Mouse (Mus musculus): ENCODE data around the gene Ppp1r2. TPM values are rescaled to one million over a fixed set of nuclear protein-coding genes. Genes with fewer than 3 reads are reported as not detected.

The Ppp1r2 gene
- total RNA-seq, 2 experiments from 2014 or later = 65.8 to 71.9 TPM

DNA sequence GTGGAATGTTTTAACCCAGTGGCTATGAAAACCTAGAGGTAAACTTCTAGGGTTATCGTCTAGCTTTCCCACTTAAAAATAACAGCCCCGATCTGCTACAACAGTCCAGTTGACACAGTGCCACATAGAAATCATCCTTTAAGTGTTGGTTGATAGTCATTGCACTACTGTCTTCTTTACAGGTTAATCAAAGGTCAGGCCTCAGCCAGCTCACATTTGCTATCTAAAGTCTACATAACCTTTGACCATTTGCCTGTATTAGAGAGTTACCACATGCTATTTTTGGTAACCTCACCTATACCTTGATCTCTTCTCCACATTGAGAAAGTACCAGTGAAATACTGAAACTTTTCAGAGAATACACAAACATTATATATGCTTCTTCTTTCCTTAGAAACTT lies 73.4 kb downstream of the Ppp1r2 start:
- intact Hi-C loops (cut with DNase I) = loop anchor here (5.0 kb wide), 1 partner anchor 71 kb away; no protein-coding TSS in a partner anchor
- no peak for DNase-seq (ENCODE audit: extremely low spot score in 1 of 2, low spot score in 2 of 2)

Small RNAs within 50 kb of the gene (microRNA-seq; reads per million reads assigned to microRNA genes)
- gene Gm27415 = not detected

Other genes with a start within 250 kb of the Ppp1r2 start
- gene Xxylt1, start 193.8 kb downstream of the Ppp1r2 start, total RNA-seq (2021) = 10 to 100 TPM; 22.2 to 22.6 TPM
- gene Acap2, start 74.0 kb downstream of the Ppp1r2 start, total RNA-seq (2021) = 10 to 100 TPM; 74.9 to 80.1 TPM
- gene Apod, start 39.5 kb upstream of the Ppp1r2 start, total RNA-seq (2021) = 10 to 100 TPM; 31.0 to 31.2 TPM
- 100 to 1,000 TPM; 295 to 326 TPM for gene Bdh1, start 147.0 kb upstream of the Ppp1r2 start, total RNA-seq (2021)

Measured in left cerebral cortex, postnatal 10 days (tissue).